Mouse (Mus musculus): Measurements from ENCODE around the gene Ankrd11. TPM values are rescaled to one million over a fixed set of nuclear protein-coding genes. Genes with fewer than 3 reads are reported as not detected.

Ankrd11 gene
- polyA plus RNA-seq, 1 experiment, result 99.7 TPM

GRCm38 (mm10) chr8:123041008-123041773 is 886 bp downstream of the Ankrd11 start:
- Histone ChIP-seq H3K4me1 (ENCODE audit: control insufficient read depth, insufficient read depth, low read length) (peaks cover 15% of the 10 kb centered on the region), H3K4me3 (ENCODE audit: insufficient read depth, low read length) (peak overlapping the region; percentile 66), H3K27ac (ENCODE audit: insufficient read depth, low read length) (peak overlapping the region; percentile 68)
- TF ChIP-seq POLR2A (IDR thresholded peaks at IDR 0.05; ENCODE audit: extremely low read depth, insufficient read depth, low read length) (no peak), CTCF (IDR thresholded peaks at IDR 0.05; ENCODE audit: extremely low read depth, insufficient read depth, low read length) (no peak)

DNA sequence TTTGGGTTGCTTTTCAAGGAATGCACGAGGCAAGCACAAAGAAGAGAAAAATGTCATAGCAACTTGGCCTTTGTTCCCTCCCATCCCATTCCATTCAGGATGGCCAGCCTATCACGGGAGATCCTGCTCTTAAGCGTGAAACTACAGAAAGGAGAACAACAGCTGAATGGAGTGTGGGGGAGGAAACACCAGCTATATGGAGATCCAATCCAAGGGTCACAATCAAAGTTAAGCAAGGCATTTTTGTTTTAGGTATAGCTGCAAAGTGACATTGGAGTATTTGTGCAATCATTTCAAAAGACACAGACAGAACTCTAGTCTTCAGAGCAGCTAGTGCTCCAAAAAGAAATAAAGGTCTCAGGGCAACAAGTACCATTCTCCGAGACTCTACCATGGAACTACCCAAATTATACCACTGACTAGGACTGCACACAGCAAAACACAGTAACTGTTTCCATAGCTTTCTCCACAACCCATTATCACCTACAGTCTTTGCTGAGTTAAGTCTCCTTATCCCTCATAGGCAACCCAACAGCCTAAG is 1.9 kb downstream of the Ankrd11 start:
- H3K4me1 ChIP-seq (ENCODE audit: control insufficient read depth, insufficient read depth, low read length), result peaks cover 16% of the 10 kb centered on the region
- TF ChIP-seq POLR2A (IDR thresholded peaks at IDR 0.05; ENCODE audit: extremely low read depth, insufficient read depth, low read length) (no peak), CTCF (IDR thresholded peaks at IDR 0.05; ENCODE audit: extremely low read depth, insufficient read depth, low read length) (no peak)
- peak overlapping the region; percentile 32 for H3K4me3 ChIP-seq (ENCODE audit: insufficient read depth, low read length)
- H3K27ac ChIP-seq (ENCODE audit: insufficient read depth, low read length), result no peak overlapping the region

- TF ChIP-seq POLR2A (IDR thresholded peaks at IDR 0.05; ENCODE audit: extremely low read depth, insufficient read depth, low read length) (no peak), CTCF (IDR thresholded peaks at IDR 0.05; ENCODE audit: extremely low read depth, insufficient read depth, low read length) (no peak)
- H3K4me1 ChIP-seq (ENCODE audit: control insufficient read depth, insufficient read depth, low read length), result peaks cover 17% of the 10 kb centered on the region
- H3K4me3 ChIP-seq (ENCODE audit: insufficient read depth, low read length), result peak overlapping the region; percentile 32; the same call in 1 of the 2 replicates
- H3K27ac ChIP-seq (ENCODE audit: insufficient read depth, low read length), result no peak overlapping the region
Measured at GRCm38 (mm10) chr8:123039376-123040109, 2.5 kb downstream of the Ankrd11 start.

- TF ChIP-seq POLR2A (IDR thresholded peaks at IDR 0.05; ENCODE audit: extremely low read depth, insufficient read depth, low read length) (no peak), CTCF (IDR thresholded peaks at IDR 0.05; ENCODE audit: extremely low read depth, insufficient read depth, low read length) (no peak)
- H3K4me3 ChIP-seq (ENCODE audit: insufficient read depth, low read length), result no peak overlapping the region
- no peak overlapping the region for H3K27ac ChIP-seq (ENCODE audit: insufficient read depth, low read length)
- H3K4me1 ChIP-seq (ENCODE audit: control insufficient read depth, insufficient read depth, low read length), result peaks cover 17% of the 10 kb centered on the region
Measured at GRCm38 (mm10) chr8:123038351-123038750, 3.7 kb downstream of the Ankrd11 start.

GRCm38 (mm10) chr8:123037487-123037886 is 4.6 kb downstream of the Ankrd11 start:
- no peak overlapping the region for H3K4me3 ChIP-seq (ENCODE audit: insufficient read depth, low read length)
- TF ChIP-seq CTCF (IDR thresholded peaks at IDR 0.05; ENCODE audit: extremely low read depth, insufficient read depth, low read length) (no peak), POLR2A (IDR thresholded peaks at IDR 0.05; ENCODE audit: extremely low read depth, insufficient read depth, low read length) (no peak)
- no peak overlapping the region for H3K27ac ChIP-seq (ENCODE audit: insufficient read depth, low read length)
- peaks cover 15% of the 10 kb centered on the region for H3K4me1 ChIP-seq (ENCODE audit: control insufficient read depth, insufficient read depth, low read length)

DNA sequence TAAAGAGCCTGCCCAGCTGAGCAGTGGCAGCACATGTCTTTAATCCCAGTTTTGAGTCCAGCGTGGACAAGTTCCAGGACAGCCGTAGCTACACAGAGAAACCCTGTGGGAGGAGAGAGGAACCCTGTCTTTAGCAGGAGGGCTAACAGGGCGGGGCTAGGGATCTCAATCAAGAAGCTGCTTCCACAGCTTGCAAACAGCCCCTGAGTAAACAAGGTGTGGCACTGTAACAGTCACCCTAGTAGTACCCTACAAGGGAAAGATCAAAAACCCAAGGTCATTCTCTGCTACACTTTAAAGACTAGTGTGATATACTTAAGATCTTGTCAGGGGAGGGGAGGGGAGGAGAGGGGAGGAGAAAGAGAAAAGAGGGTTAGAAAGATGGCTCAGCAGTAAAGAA is 5.1 kb downstream of the Ankrd11 start:
- TF ChIP-seq POLR2A (IDR thresholded peaks at IDR 0.05; ENCODE audit: extremely low read depth, insufficient read depth, low read length), result no peak
- TF ChIP-seq CTCF (IDR thresholded peaks at IDR 0.05; ENCODE audit: extremely low read depth, insufficient read depth, low read length), result no peak
- no peak overlapping the region for H3K27ac ChIP-seq (ENCODE audit: insufficient read depth, low read length)
- peaks cover 15% of the 10 kb centered on the region for H3K4me1 ChIP-seq (ENCODE audit: control insufficient read depth, insufficient read depth, low read length)
- H3K4me3 ChIP-seq (ENCODE audit: insufficient read depth, low read length), result no peak overlapping the region

- no peak overlapping the region for H3K27ac ChIP-seq (ENCODE audit: insufficient read depth, low read length)
- peaks cover 7% of the 10 kb centered on the region for H3K4me1 ChIP-seq (ENCODE audit: control insufficient read depth, insufficient read depth, low read length)
- TF ChIP-seq CTCF (IDR thresholded peaks at IDR 0.05; ENCODE audit: extremely low read depth, insufficient read depth, low read length) (no peak), POLR2A (IDR thresholded peaks at IDR 0.05; ENCODE audit: extremely low read depth, insufficient read depth, low read length) (no peak)
- no peak overlapping the region for H3K4me3 ChIP-seq (ENCODE audit: insufficient read depth, low read length)
Measured at GRCm38 (mm10) chr8:123034171-123034570, 7.9 kb downstream of the Ankrd11 start.

GRCm38 (mm10) chr8:123033431-123033830 is 8.6 kb downstream of the Ankrd11 start:
- Histone ChIP-seq H3K4me3 (ENCODE audit: insufficient read depth, low read length) (no peak overlapping the region), H3K27ac (ENCODE audit: insufficient read depth, low read length) (no peak overlapping the region), H3K4me1 (ENCODE audit: control insufficient read depth, insufficient read depth, low read length) (peaks cover 7% of the 10 kb centered on the region)
- TF ChIP-seq POLR2A (IDR thresholded peaks at IDR 0.05; ENCODE audit: extremely low read depth, insufficient read depth, low read length) (no peak), CTCF (IDR thresholded peaks at IDR 0.05; ENCODE audit: extremely low read depth, insufficient read depth, low read length) (no peak)

DNA sequence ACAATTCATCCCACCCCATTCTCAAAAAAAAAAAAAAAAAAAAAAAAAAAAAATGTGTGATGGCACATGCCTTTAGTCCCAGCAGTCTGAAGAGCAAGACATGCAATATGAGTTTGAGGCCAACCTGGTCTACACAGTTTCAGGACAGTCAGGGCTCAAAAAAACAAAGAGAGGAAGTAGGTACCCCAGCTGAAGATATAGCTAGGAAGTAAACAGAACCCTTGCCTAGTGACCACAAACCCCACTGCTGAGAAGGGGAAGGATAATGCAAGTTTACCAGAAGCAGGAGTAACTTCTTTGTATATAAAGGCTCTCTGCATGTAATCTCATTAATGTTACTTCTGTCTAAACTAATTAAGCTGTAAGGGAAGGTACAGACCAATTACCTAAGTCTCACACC is 9.3 kb downstream of the Ankrd11 start:
- H3K27ac ChIP-seq (ENCODE audit: insufficient read depth, low read length), result no peak overlapping the region
- H3K4me1 ChIP-seq (ENCODE audit: control insufficient read depth, insufficient read depth, low read length), result peaks cover 10% of the 10 kb centered on the region
- TF ChIP-seq CTCF (IDR thresholded peaks at IDR 0.05; ENCODE audit: extremely low read depth, insufficient read depth, low read length) (no peak), POLR2A (IDR thresholded peaks at IDR 0.05; ENCODE audit: extremely low read depth, insufficient read depth, low read length) (no peak)
- no peak overlapping the region for H3K4me3 ChIP-seq (ENCODE audit: insufficient read depth, low read length)

All from cortical plate, adult 2 months (tissue).